Mouse (Mus musculus) Muller cell, postnatal 12 days (primary cell): ENCODE results near the gene Prss35.

Experiments
- DNase-seq: peaks from one replicate; pipeline ENCODE4 v3.0.0-alpha.2; 2015; ENCODE audit errors: inconsistent ontology term

Gene Prss35

DNA sequence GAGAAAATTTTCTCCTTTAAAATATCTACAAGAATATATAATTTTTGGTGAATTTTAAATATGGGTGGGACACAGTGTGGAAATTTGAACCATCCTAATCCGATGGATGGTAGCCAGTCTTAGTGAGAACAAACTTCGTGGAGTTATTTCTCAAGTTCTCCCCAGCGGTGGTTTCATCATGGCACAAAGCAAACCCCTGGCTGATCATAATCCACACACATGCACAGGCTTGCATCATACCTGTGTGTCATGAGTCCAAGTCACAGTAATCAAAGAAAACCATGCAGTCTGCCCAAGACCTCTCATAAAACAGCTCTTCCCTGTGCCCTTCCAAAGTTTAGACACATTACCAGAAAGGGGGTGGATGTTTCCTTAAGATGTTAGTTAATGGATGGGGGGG, 13.6 kb upstream of the Prss35 start:
- DNase-seq, result no peak

DNA sequence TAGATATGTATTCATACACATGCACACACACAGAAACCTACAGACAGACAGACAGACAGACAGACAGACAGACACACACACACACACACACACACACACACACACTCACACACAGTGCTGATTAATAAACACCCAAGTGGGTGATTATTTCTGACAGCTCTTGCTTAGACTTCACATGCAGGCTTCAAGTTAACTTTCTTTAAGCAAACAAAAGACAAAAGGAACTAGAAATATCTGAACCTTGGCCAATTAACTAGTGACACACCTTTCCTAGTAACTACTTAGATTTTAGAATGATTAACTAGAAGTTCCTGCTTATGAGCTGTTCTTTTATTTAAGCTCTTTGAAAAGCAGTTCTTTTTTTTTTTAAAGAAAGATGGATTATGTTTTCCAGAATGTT, 9.1 kb upstream of the Prss35 start:
- DNase-seq, result no peak

DNA sequence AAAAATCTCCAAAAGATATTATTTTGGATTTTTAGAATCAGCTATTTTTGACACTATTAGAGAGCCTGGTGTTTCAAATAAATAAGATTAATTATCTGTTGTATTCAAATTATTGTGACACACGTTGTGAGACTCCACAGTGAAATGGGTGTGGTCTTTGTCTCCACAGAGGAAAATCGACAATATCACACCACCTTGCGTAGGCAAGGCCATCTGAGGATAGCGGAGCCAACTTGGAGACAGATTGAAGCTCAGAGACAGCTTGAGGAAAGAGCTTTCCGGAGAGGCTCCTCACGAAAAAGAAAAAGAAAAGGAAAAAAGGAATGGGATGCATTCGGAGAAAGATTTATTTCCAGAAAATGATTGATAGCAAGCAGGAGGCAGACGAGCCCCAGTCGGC, 8.7 kb upstream of the Prss35 start:
- DNase-seq, result no peak

DNA sequence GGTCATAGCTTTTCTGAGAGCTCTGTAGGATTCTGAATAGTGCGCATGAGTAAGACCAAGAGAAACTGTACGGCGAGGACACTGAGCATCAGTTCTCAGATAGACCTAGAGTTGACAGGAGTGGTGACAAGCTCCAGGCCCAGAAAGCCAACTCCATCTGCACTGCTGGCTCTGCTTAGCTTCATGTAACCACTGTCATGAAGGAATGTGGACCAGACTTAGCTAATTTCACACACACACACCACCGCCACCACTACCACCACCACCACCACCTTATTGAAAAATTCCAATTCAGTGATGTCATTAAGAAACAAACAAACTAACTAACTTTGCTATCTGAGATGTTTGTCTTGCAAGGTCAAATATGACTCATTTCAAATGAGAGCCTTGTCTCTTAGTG, 6.5 kb upstream of the Prss35 start:
- peak; percentile 25 for DNase-seq

DNA sequence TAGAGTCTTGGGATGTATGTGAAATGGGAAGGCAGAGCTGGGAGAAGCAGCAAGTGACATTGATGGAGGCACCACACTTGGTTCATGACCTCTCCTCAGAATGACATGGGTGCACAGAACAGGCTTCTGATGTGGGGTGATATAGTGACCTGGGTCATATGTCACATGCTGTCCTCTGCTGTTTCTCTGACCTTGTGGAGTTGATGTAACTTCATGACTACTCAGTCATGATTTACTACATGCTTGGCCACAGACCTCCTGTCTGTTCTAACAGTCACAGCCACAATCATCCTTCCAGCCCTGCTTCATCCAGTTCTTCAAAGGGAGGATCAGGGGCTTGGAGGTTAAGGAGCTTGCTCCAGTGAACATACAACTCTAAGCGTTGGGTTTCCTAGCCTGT, 5.4 kb upstream of the Prss35 start:
- DNase-seq, result no peak

GRCm38 (mm10) chr9:86738801-86739200, 4.6 kb upstream of the Prss35 start:
- DNase-seq, result peak; percentile 66

DNA sequence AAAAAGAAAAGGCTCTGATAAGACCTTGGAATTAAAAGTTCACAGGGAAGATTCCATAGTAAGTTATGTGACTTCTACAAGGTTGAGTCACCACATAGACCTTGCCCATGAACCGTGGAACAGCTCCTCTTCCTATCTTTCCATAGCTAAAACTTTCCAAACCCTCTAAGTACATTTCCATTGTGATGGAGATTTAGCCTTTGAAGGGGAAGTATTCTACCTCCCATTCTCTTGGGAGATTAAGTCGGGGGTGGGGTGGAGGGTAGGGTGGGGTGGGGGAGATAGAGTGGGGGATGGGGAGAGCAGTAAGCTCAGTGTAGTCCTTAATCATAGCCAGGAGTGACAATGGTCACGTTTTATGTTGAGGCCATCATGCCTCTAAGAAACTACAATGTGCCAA, 3.5 kb upstream of the Prss35 start:
- no peak for DNase-seq

DNA sequence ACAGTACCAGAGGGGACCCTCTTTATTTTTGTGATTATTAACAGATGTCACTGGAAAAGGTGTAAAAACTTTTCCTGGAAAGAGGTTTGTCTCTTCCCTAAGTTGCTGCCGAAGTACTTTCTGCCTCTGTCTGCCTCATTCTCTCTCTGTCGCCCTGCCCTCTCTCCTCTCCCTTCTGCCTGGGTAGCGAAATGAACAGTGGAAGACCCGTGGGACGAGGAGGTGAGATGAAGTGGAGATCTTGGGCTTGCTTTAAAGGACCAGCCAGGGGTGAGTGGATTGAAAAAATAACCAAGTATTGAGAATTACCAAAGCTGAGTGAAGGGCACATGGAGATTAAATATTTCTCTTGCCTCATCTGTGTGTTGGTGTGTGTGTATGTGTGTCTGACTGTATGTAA, 592 bp downstream of the Prss35 start:
- DNase-seq, result no peak

DNA sequence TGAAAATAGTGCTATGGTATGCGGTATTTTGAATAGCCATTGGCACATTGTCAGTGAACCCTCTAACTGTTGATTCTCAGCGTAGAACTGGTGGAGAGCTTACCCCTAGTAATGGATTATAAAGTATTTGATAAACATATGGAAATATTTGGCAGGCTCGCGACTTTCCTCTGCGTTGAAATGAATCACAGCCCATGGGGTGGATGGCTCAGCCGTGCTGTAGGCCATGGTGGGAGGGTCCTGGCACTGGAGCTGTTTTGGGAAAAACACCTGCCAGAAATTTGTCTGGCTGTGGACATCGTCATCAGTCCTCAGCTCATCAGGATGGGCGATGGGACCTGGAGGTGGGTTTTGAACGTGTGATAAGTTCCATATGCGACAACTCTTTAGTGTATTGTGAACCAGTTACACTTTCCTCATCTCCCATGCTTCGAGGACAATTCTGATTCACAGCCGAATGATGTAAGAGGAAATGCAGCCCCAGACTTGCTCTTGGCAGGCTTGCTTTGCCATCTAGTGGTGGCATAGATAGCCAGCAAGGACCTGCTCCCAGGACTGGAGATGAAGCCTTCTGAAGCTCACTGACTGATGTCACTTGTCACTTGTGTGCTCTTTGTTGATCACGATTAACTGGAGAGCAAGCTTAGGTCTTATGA, 2.6 kb downstream of the Prss35 start:
- DNase-seq, result peak; percentile 68

- no peak for DNase-seq
Measured at GRCm38 (mm10) chr9:86762477-86763376, 19.3 kb downstream of the Prss35 start.

GRCm38 (mm10) chr9:86764002-86764401, 20.6 kb downstream of the Prss35 start:
- no peak for DNase-seq

DNA sequence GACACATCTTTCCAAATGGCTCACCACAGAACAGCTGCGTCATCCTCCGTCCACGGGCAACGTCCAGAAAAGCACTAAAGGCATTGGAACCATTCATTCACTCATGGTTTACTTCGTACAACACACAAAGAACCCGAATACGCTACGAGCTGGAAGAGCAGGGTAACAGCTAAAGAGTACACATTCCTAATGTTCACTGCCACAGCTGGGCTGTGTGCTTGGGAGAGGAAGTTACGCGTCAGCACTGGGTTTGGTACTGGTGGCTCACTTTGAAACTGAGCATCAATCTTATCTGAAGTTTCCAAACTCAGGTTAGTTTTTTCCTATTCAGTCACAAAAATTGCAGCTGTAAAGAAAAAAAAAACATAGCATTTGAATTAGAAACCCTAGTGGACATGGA, 23.5 kb downstream of the Prss35 start:
- DNase-seq, result no peak

- no peak for DNase-seq
Measured at GRCm38 (mm10) chr9:86772897-86773296, 29.4 kb downstream of the Prss35 start.

GRCm38 (mm10) chr9:86773996-86774395, 30.5 kb downstream of the Prss35 start:
- DNase-seq, result peak; percentile 75

- DNase-seq, result no peak
Measured at GRCm38 (mm10) chr9:86775374-86775773, 31.9 kb downstream of the Prss35 start.

DNA sequence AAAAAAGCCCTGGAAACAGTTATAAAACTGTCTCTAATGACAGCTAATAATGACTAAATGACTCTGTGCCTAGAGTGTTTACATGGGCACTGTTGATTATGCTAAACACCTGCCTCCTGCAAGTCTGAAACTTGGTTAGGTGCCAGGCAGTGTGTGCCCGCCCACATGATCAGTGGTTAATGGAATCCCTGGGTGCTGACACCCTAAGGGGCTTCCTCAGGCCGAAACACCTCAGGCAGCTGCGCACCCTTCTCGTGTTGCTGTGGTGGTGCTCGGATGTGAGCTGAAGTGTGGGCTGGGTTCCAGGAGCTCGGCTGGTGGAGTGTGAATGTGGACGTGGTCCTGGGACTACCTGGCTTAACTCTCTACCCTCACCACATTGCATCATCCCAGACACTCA, 33.9 kb downstream of the Prss35 start:
- DNase-seq, result no peak

DNA sequence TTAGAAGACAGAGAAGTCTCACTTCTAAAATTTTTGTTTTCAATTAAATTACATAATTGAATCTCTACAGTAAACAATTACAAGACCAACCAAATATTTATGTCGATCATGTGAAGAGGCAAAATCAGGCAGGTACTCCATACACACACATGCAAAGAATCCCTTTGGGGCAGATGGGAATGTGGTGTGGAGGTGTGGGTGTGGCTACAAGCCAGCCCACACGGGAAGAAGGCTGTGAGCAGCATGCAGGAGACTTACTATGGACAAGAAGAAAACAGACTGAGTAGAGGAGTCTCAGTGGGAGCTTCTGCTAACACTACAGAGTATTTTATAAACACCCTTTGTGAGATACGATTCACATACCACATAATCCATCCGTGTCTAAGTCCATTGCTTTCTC, 34.8 kb downstream of the Prss35 start:
- no peak for DNase-seq

DNA sequence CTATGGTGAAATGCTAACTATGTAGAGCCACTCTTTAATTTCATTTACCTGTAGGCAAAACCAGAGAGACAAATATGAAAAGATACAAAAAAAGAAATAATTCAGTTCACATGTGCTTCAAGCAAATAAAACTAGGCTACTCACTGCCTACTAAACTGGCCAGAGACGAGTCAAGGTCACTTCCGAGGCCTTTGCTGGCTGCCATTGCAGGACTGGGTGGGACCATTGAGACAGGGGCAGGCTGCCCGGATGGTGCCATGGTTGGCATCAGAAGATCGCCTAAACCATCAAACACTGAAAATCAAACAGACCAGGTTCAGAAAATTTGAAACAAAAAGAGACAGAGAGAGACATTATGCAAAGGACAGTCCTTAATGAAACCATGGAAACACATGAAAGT, 38.0 kb downstream of the Prss35 start:
- DNase-seq, result no peak

DNA sequence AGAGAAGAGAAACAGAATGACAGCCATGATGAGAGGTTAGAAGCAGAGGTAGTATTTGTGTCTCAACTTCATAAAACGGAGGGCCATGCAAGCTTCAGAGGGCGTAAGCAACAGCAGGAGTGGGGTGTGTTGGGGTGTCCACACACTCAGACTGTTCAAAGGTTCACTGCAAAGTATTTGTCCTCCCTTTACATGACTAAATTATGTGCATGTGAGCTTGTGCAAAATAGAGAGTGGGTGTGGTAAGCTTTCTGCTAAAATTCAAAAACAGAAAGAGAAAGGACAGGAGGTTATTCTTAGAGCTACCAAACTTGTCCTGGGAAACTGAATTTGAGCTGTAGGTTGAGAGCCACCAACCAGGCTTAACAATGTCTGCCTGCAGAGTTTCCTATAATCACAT, 39.4 kb downstream of the Prss35 start:
- DNase-seq, result no peak

DNA sequence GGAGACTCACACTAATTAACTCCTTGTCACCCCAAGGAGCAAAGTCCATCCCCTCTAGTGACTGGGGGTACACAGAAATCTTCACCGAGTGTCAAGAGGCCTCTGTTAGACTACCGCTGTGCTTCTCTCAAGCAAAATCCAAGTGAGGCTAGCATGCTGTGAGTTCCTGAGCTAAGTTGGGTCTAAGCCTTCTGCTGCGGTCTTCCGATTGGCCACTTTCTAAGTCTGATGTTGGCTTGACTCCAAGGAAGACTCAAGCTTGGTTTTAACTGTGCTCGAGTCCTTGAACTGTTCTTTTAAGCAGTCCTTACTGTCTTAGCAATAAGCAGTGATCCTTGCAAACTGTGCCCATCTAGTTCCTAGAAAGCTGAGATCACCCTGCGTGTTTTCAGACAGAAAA, 45.7 kb downstream of the Prss35 start:
- no peak for DNase-seq

DNA sequence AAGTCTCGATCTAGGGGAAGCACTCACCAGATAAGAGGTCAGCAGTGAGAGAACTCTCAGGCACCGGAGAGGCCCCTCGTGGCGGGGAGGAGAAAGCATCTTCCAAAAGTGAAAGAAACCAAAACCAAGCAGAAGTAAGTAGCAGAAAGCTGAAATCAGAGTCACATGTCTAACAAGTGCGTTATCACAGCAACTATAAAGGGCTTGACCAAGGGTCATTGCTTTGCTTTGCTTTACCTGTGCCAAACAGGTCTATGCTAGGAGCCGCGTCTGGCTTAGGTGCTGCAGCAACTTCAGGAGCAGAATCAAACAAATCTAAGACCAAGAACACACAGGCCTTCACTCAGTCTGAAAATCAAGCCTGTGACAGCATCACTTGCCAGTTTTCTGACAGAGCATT, 48.5 kb downstream of the Prss35 start:
- DNase-seq, result no peak

DNA sequence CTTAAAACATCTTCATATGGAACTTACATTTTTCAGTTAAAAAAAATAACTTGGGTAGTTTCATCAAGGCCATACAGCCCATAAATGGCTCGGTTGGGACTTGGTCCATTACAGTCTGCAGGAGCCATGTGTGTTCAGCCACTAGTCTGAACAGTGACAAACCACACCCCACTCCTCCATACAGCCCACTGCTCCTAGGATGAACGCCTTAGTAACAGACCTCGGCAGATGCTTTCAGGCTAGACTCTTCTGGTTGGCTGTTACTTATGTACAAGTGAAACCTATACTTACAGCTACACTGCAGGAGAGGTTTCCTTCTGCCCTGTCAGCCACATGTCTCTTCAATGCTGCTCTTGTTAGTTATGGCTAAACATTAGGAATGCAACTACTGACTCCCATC, 51.8 kb downstream of the Prss35 start:
- DNase-seq, result no peak

DNA sequence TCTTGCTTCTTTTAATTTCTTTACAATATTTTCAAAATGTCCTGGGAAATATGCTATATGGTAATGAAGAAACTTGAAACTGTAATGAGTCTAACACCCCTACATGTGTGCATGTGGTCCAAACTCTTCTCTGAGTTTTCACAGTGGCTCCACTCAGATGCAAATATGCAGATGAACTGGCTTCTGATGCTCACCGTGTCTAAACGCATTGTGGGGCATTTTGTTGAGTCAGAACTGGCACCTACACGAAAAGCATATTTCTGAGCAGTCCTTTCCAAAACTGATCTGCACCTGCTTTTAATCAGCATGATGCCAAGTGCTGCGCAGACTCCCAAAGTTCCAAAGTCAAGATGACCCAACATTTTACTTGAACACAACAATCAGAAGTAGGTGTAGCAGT, 54.1 kb downstream of the Prss35 start:
- DNase-seq, result no peak
